Mouse (Mus musculus) kidney, embryonic 14.5 days (tissue): ENCODE data around the gene Mknk1. TPM values are rescaled to one million over a fixed set of nuclear protein-coding genes. Genes with fewer than 3 reads are reported as not detected.

ENCODE experiments used
- ATAC-seq: fragments of 200-750 bp; cut with Nextera tagmentation; 2 replicates; pipeline ENCODE4 v1.8.0; 2017; ENCODE audit warnings: moderate number of reproducible peaks, mild to moderate bottlenecking, moderate TSS enrichment, moderate library complexity; ENCODE audit not compliant: low FRiP score, low TSS enrichment
- H3K27ac ChIP-seq: fragments of 300-500 bp; sonication (generic); 2 replicates; pipeline ENCODE4 v1.5.1; 2014; ENCODE audit warnings: low read depth, mild to moderate bottlenecking, low read length, moderate library complexity, mixed read lengths
- H3K27me3 ChIP-seq: fragments of 300-500 bp; sonication (generic); 2 replicates; pipeline ENCODE4 v1.6.1; 2014; ENCODE audit warnings: mild to moderate bottlenecking, low read length; ENCODE audit not compliant: control insufficient read depth, insufficient read depth
- H3K36me3 ChIP-seq: fragments of 300-500 bp; sonication (generic); 2 replicates; pipeline ENCODE4 v1.6.1; 2014; ENCODE audit warnings: low read length, mixed read lengths; ENCODE audit not compliant: control insufficient read depth, insufficient read depth
- H3K4me1 ChIP-seq: fragments of 300-500 bp; sonication (generic); 2 replicates; pipeline ENCODE4 v1.6.1; 2014; ENCODE audit warnings: low read length, mixed read lengths; ENCODE audit not compliant: control insufficient read depth, insufficient read depth
- H3K4me2 ChIP-seq: fragments of 300-500 bp; sonication (generic); replicated peaks from 2 replicates; pipeline ENCODE4 v1.6.1; 2014; ENCODE audit warnings: low read depth, mild to moderate bottlenecking, low read length
- H3K4me3 ChIP-seq: fragments of 300-500 bp; sonication (generic); 2 replicates; pipeline ENCODE4 v1.5.1; 2014; ENCODE audit warnings: mild to moderate bottlenecking, low read length
- H3K9ac ChIP-seq: fragments of 300-500 bp; sonication (generic); 2 replicates; pipeline ENCODE4 v1.6.1; 2014; ENCODE audit warnings: low read depth, mild to moderate bottlenecking, low read length, moderate library complexity
- H3K9me3 ChIP-seq: fragments of 300-500 bp; sonication (generic); 2 replicates; pipeline ENCODE4 v1.6.1; 2016; ENCODE audit warnings: low read length; ENCODE audit not compliant: control insufficient read depth
- WGBS: fragments of 180-500 bp; shearing (Covaris S2); extraction: QIAGEN DNeasy Blood & Tissue Kit; methylation state at CpG from one replicate; pipeline ENCODE4 v1.1.7; 2014; 5-methylcytosine and 5-hydroxymethylcytosine counted together
- polyA plus RNA-seq: library from polyadenylated mRNA; unstranded; fragments of >200 nt; fragmentation: Nextera tagmentation; extraction: Ambion mirVana; gene quantifications from 2 replicates; pipeline ENCODE4 v1.2.1, GENCODE M21; 2014

Gene Mknk1
- polyA plus RNA-seq, 1 experiment from 2014 or later: 19.6 TPM

DNA sequence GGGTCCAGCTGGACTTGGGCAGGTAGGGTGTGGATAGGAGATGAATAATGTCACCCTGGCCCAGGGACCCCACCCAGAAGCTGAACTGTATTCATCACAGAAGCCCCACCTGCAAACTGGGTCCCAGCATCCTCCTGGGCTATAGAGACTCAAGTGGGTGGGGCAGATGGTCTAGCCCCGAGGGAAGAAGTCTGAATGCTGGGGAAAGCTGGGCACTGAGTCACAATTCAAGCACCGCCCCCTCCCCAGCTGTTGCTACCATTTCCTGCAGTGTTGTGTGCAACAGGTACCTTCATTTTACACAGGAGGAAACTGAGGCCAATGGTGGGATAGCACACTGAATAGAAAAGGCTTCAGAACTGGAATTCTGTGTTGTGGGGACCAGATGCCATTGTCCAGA, 7.0 kb upstream of the Mknk1 start:
- WGBS: 61% methylated on average over 2 of the region's 2 CpGs
- H3K9me3 ChIP-seq: no peaks in the 10 kb centered on the region
- ATAC-seq: no peak
- H3K4me1 ChIP-seq: peaks cover 7% of the 10 kb centered on the region; the same call in 1 of the 2 replicates
- H3K4me2 ChIP-seq: no peak overlapping the region
- H3K27ac ChIP-seq: no peak overlapping the region
- H3K36me3 ChIP-seq: peaks cover 24% of the 10 kb centered on the region
- H3K4me3 ChIP-seq: no peak overlapping the region
- H3K9ac ChIP-seq: no peak overlapping the region
- no peaks in the 10 kb centered on the region for H3K27me3 ChIP-seq

- Histone ChIP-seq H3K9me3 (no peaks in the 10 kb centered on the region), H3K9ac (no peak overlapping the region), H3K4me3 (no peak overlapping the region), H3K36me3 (peaks cover 24% of the 10 kb centered on the region), H3K27me3 (no peaks in the 10 kb centered on the region), H3K4me2 (no peak overlapping the region), H3K4me1 (peaks cover 8% of the 10 kb centered on the region), H3K27ac (no peak overlapping the region)
- no peak for ATAC-seq
- WGBS: 67% methylated on average over 2 of the region's 2 CpGs
These were observed 3.4 kb upstream of the Mknk1 start for GRCm38 (mm10) chr4:115835576-115835975.

DNA sequence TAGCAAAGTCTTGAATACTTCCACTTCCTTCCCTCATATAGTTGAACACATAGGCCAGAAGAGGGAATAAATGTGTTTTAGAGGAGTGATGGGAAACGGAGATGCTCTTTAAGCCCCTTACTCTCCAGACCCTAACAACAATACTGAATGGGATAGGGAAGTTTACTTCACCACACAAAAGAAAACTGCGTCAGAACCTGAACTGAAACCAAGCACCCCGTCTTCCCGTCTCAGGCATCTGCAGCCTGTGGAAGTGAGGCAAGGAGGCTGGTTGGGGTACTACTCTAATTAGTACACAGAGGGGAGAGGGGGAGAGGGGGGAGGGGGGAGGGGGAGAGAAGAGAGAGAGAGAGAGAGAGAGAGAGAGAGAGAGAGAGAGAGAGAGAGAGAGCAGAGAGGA, 802 bp upstream of the Mknk1 start:
- whole genome bisulfite sequencing: 83% methylated on average over 4 of the region's 4 CpGs
- H3K9ac ChIP-seq: no peak overlapping the region
- no peak overlapping the region for H3K4me3 ChIP-seq
- ATAC-seq: no peak
- H3K36me3 ChIP-seq: peaks cover 12% of the 10 kb centered on the region; the same call in 1 of the 2 replicates
- H3K4me2 ChIP-seq: no peak overlapping the region
- H3K27me3 ChIP-seq: no peaks in the 10 kb centered on the region
- H3K4me1 ChIP-seq: peaks cover 8% of the 10 kb centered on the region
- H3K27ac ChIP-seq: no peak overlapping the region
- H3K9me3 ChIP-seq: no peaks in the 10 kb centered on the region

DNA sequence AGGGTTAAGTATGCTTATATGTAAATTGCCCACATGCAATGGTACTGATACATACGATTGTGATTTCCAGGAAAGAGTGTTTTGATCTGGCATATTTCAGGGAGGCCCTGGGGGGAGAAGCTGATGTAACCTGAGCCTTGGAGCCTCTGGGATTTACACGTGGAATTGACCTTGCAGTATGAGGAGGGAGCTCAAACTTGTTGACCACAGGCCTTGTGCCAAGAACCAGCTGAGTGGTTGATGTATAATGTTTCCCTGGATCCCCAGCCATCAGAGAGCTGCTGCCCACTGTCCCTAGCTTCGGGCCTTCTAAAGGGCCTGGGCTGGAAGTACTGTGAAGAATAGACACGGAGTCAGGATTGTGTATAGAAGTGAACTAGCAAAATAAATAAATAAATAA, 958 bp downstream of the Mknk1 start:
- peak overlapping the region; percentile 74 for H3K4me2 ChIP-seq
- H3K4me3 ChIP-seq: peak overlapping the region; percentile 72; the same call in 1 of the 2 replicates
- no peaks in the 10 kb centered on the region for H3K27me3 ChIP-seq
- H3K9me3 ChIP-seq: no peaks in the 10 kb centered on the region
- no peak overlapping the region for H3K27ac ChIP-seq
- 48% methylated on average over 4 of the region's 4 CpGs for WGBS
- H3K4me1 ChIP-seq: peaks cover 8% of the 10 kb centered on the region
- ATAC-seq: no peak
- no peak overlapping the region for H3K9ac ChIP-seq
- H3K36me3 ChIP-seq: no peaks in the 10 kb centered on the region

DNA sequence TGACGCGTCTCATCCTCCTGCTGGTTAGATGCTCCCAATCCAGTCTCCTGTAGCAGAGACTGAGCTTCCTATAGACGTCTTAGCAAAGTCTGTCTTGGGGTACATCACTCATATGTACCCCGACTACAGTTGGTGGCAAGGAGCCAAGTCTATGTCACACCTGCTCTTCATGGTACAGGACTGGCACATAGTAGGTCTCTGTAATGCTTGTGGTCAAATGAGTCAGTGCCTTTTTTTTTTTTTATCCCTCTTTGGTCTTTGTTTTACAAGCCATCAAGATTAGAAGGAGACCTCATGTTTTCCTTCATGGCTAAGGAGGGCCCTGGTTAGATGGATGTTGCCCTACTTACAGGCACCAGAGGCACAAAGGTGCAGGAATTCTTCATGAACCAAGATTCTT, 1.8 kb downstream of the Mknk1 start:
- peaks cover 8% of the 10 kb centered on the region for H3K4me1 ChIP-seq
- 94% methylated on average over 4 of the region's 4 CpGs for WGBS
- no peaks in the 10 kb centered on the region for H3K27me3 ChIP-seq
- no peak overlapping the region for H3K4me2 ChIP-seq
- no peak for ATAC-seq
- H3K27ac ChIP-seq: no peak overlapping the region
- H3K9me3 ChIP-seq: no peaks in the 10 kb centered on the region
- no peak overlapping the region for H3K4me3 ChIP-seq
- no peak overlapping the region for H3K9ac ChIP-seq
- H3K36me3 ChIP-seq: no peaks in the 10 kb centered on the region

DNA sequence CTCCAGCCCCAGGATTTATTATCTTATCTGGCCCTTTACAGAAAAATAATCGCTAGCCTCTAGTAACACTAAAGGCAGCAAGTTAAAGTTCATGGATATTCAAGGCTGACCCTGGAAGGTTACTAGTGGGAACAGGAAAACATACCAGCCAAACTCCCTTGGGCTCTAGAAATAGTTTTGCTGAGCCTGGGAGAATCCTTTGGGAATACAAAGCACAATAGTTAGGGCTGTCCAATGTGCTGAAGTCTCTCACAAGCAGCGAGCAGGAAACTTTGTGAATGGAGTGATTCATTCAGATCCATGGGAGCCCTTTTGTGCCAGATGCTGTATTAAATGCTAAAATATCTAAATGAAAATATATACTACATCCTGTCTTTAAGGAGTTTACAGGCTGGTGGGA, 7.7 kb downstream of the Mknk1 start:
- no peaks in the 10 kb centered on the region for H3K9me3 ChIP-seq
- H3K27me3 ChIP-seq: no peaks in the 10 kb centered on the region
- peaks cover 10% of the 10 kb centered on the region; the same call in 1 of the 2 replicates for H3K36me3 ChIP-seq
- WGBS: 61% methylated on average over 2 of the region's 2 CpGs
- H3K4me3 ChIP-seq: no peak overlapping the region
- no peak overlapping the region for H3K27ac ChIP-seq
- no peak overlapping the region for H3K9ac ChIP-seq
- no peak for ATAC-seq
- H3K4me2 ChIP-seq: no peak overlapping the region
- no peaks in the 10 kb centered on the region for H3K4me1 ChIP-seq

GRCm38 (mm10) chr4:115847377-115847776, 8.4 kb downstream of the Mknk1 start:
- Histone ChIP-seq H3K27me3 (no peaks in the 10 kb centered on the region), H3K4me3 (no peak overlapping the region), H3K4me2 (no peak overlapping the region), H3K27ac (no peak overlapping the region), H3K9ac (no peak overlapping the region), H3K4me1 (no peaks in the 10 kb centered on the region), H3K9me3 (no peaks in the 10 kb centered on the region), H3K36me3 (peaks cover 10% of the 10 kb centered on the region; the same call in 1 of the 2 replicates)
- ATAC-seq: no peak
- 69% methylated on average over 5 of the region's 5 CpGs for WGBS

DNA sequence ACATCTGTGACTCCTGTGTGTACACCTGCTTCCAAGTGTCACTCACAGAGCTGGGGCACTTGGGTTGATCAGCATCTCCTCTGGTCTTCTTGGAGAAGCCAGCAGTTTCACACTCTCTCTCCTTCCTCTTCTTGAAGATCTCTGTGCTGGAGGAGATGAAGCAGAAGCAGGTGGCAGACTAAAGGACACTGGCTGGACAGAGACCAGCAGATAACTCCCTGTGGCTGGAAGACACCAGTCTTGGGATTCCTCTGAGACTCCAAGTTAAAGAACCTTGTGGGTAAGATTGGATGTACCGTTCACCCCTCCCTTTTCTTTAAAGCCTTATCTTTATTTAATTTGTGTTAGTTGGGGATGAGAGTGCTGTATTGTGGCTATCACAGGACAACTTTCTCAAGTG, 9.1 kb downstream of the Mknk1 start:
- H3K36me3 ChIP-seq: peaks cover 10% of the 10 kb centered on the region; the same call in 1 of the 2 replicates
- H3K27me3 ChIP-seq: no peaks in the 10 kb centered on the region
- H3K4me1 ChIP-seq: no peaks in the 10 kb centered on the region
- no peak overlapping the region for H3K9ac ChIP-seq
- H3K4me3 ChIP-seq: no peak overlapping the region
- H3K27ac ChIP-seq: no peak overlapping the region
- ATAC-seq: no peak
- H3K4me2 ChIP-seq: no peak overlapping the region
- 100% methylated on average over 1 of the region's 1 CpGs for WGBS
- no peaks in the 10 kb centered on the region for H3K9me3 ChIP-seq

DNA sequence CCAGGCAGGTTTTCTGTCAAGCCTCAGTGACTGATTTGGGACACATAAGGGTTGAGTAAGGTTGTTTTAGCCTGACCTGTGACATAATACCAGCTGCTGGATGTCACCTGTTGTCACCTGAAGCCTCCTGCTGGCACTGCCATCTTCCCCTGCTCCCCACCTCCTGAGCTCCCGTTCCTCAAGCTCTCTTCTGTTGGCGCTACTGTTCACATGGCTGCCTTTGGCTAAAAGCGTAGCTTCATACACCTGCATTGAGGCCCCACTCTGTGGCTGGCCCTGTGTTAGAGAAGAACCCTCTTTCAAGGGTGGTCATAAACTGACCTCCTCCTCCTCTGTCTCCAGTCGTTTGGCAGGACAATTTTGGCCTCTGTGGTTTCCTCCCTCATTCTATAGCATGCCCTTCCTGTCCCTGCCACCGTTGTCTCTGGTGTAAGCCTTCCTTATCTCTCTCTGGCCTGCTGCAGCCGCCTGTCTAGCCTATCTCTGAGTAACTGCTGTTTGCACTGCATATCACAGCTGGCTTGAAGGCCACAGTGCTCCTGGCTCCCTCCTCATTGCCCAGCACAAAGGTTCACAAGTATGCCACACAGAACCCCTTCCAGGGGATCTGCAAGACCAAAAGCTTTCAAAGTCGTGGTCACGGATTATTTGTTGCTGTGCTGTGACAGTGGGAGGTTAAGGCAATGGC, 10.1 kb downstream of the Mknk1 start:
- no peak overlapping the region for H3K9ac ChIP-seq
- no peaks in the 10 kb centered on the region for H3K9me3 ChIP-seq
- no peaks in the 10 kb centered on the region for H3K4me1 ChIP-seq
- no peak overlapping the region for H3K27ac ChIP-seq
- no peak overlapping the region for H3K4me3 ChIP-seq
- 59% methylated on average over 8 of the region's 8 CpGs for WGBS
- H3K36me3 ChIP-seq: peaks cover 10% of the 10 kb centered on the region; the same call in 1 of the 2 replicates
- no peaks in the 10 kb centered on the region for H3K27me3 ChIP-seq
- ATAC-seq: no peak
- H3K4me2 ChIP-seq: no peak overlapping the region
